Mouse (Mus musculus) hematopoietic multipotent progenitor cell, adult 10-12 weeks (in vitro differentiated cells): ENCODE results near the gene Gm20870. TPM values are rescaled to one million over a fixed set of nuclear protein-coding genes. Genes with fewer than 3 reads are reported as not detected.

Experiments
- polyA plus RNA-seq: library from polyadenylated mRNA; stranded (reverse); fragments of >175 nt; gene quantifications from 2 replicates; pipeline ENCODE4 v1.2.3, GENCODE M21; 2012; ENCODE audit warnings: low replicate concordance

The Gm20870 gene
- not detected in 2 replicates for polyA plus RNA-seq

DNA sequence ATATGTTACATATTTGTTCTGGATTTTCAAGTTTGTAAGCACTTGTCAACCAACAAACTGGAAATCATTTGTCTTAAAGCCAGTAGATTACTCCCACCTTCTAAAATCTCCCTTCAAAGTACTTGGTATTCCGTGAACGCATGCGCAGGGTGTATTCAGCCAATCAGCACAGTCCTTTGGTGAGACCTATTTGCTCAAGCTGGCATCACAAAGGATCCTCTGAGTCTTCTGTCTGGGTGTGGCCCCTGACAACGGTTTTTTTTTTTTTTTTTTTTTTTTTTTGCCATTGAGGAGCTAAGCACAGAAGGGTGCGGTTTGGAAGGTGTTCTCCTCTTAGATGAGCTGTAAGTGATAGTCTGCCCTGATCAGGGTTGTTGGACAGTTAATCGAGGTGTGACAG, at the start of gene Gm20870:
Gene Gm20870 (plus strand): TSS at position 301 of the 400 bp plus-strand sequence.

Other genes starting within 250 kb of the Gm20870 start
- not detected in 2 replicates for gene Gm20869, start 222.6 kb upstream of the Gm20870 start, polyA plus RNA-seq